Mouse (Mus musculus) liver, postnatal 0 days (tissue): ENCODE results near the gene Tspo2. TPM values are rescaled to one million over a fixed set of nuclear protein-coding genes. Genes with fewer than 3 reads are reported as not detected.

Experiments used
- ATAC-seq: fragments of 200-750 bp; cut with Nextera tagmentation; 2 replicates; pipeline ENCODE4 v1.8.0; 2017; ENCODE audit warnings: mild to moderate bottlenecking, moderate library complexity
- DNase-seq: peaks from one replicate; pipeline ENCODE4 v3.0.0-alpha.2; 2016
- H3K27ac ChIP-seq: fragments of 300-500 bp; sonication (generic); 2 replicates; pipeline ENCODE4 v1.5.1; 2014; ENCODE audit warnings: antibody characterized with exemption, moderate library complexity, mild to moderate bottlenecking, low read depth
- H3K27me3 ChIP-seq: fragments of 300-500 bp; sonication (generic); 2 replicates; pipeline ENCODE4 v1.6.1; 2014; ENCODE audit warnings: low read length, control low read depth, mixed read lengths; ENCODE audit not compliant: insufficient read depth
- H3K36me3 ChIP-seq: fragments of 300-500 bp; sonication (generic); replicated peaks from 2 replicates; pipeline ENCODE4 v1.6.1; 2014; ENCODE audit warnings: mild to moderate bottlenecking, control low read depth, low read length, moderate library complexity, mixed read lengths; ENCODE audit not compliant: insufficient read depth
- H3K4me1 ChIP-seq: fragments of 300-500 bp; sonication (generic); 2 replicates; pipeline ENCODE4 v1.6.1; 2014; ENCODE audit warnings: antibody characterized with exemption, mild to moderate bottlenecking, control low read depth; ENCODE audit not compliant: insufficient read depth
- H3K4me2 ChIP-seq: fragments of 300-500 bp; sonication (generic); 2 replicates; pipeline ENCODE4 v1.6.1; 2014; ENCODE audit warnings: low read depth, mild to moderate bottlenecking, low read length, moderate library complexity, mixed read lengths
- H3K4me3 ChIP-seq: fragments of 300-500 bp; sonication (generic); 2 replicates; pipeline ENCODE4 v1.5.1; 2014; ENCODE audit warnings: low read depth, low read length
- H3K9ac ChIP-seq: fragments of 300-500 bp; sonication (generic); replicated peaks from 2 replicates; pipeline ENCODE4 v1.6.1; 2014; ENCODE audit warnings: mild to moderate bottlenecking, moderate library complexity
- H3K9me3 ChIP-seq: fragments of 300-500 bp; sonication (generic); 2 replicates; pipeline ENCODE4 v1.6.1; 2016; ENCODE audit warnings: mild to moderate bottlenecking, control low read depth, low read length, mixed read lengths
- CTCF ChIP-seq: sonication (generic); IDR thresholded peaks from 2 replicates; pipeline ENCODE4 v1.5.1; 2016; ENCODE audit warnings: antibody characterized with exemption, low read depth
- EP300 ChIP-seq: IDR thresholded peaks from 2 replicates; pipeline ENCODE4 v1.6.1; 2016; ENCODE audit warnings: antibody characterized with exemption, low read depth, mild to moderate bottlenecking
- WGBS: fragments of 180-500 bp; shearing (Covaris S2); extraction: QIAGEN DNeasy Blood & Tissue Kit; methylation state at CpG from one replicate; pipeline ENCODE4 v1.1.7; 2014; ENCODE audit not compliant: insufficient replicate concordance; 5-methylcytosine and 5-hydroxymethylcytosine counted together
- polyA plus RNA-seq: library from polyadenylated mRNA; unstranded; fragments of >200 nt; fragmentation: Nextera tagmentation; extraction: Ambion mirVana; gene quantifications from 2 replicates; pipeline ENCODE4 v1.2.1, GENCODE M21; 2015

Gene Tspo2
- polyA plus RNA-seq, 1 experiment from 2014 or later = 61.1 TPM

DNA sequence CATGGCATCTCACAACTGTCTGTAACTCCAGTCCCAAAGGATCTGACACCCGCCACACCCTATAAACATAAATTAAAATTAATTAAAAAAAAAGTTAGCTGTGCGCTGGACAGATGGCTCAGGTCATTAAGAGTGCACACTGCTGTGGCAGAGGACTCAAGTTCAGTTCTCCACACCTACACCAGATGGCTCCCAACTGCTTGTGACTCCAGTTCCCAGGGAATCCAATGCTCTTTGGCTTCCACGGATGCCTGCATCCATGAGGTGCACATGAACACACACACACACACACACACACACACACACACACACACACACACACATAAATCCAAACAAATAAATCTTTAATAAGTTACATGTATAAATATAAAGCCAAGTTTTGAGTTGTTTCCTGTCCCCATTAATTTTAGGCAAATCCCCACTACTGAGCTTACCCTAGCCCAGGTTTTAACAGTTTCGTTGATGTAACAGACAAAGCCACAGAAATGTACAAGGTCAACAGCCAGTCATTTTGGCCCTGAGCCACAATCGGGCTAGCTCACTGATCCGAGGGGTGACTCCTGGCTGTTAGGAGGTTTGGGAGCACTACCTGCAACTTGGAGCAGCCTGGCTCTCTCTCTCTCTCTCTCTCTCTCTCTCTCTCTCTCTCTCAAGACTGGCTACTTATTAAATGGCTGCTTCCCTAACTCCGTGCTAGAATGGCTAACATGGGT, 8.4 kb downstream of the Tspo2 start:
- H3K9me3 ChIP-seq = no peaks in the 10 kb centered on the region
- 74% methylated on average over 7 of the region's 7 CpGs for WGBS
- H3K4me1 ChIP-seq = peaks cover 9% of the 10 kb centered on the region
- no peaks in the 10 kb centered on the region for H3K27me3 ChIP-seq
- H3K36me3 ChIP-seq = no peaks in the 10 kb centered on the region
- no peak overlapping the region for H3K27ac ChIP-seq
- H3K9ac ChIP-seq = no peak overlapping the region
- no peak overlapping the region for H3K4me2 ChIP-seq
- TF ChIP-seq EP300 (no peak), CTCF (peak; percentile 28; the same call in 1 of the 2 replicates)
- ATAC-seq = no peak
- no peak for DNase-seq
- no peak overlapping the region for H3K4me3 ChIP-seq

DNA sequence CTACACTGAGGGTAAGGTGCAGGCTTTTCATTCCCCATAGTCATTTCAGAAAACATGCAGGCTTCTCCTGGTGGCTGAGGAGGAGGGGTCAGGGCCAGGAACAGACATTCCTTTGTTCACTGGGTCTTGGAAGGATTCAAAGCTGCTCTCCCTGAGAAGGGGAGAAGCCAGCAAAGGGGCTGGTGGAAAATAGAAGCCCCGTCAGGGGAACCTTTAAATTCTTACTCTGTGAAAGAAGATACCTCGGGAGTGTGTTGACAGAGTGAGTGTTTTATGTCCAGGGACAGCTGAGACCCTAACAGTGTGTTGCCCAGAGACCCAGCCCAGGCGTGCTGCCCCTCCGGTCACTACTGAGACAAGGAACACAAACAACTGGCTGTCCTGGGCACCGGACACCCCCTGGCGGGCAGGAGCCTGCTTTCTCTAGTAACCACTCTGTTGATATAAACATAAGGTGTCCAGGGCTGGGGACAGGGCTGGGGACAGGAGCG, 13.9 kb downstream of the Tspo2 start:
- Histone ChIP-seq H3K27me3 (no peaks in the 10 kb centered on the region), H3K27ac (no peak overlapping the region), H3K4me3 (no peak overlapping the region), H3K9me3 (no peaks in the 10 kb centered on the region), H3K4me1 (no peaks in the 10 kb centered on the region), H3K36me3 (no peaks in the 10 kb centered on the region), H3K4me2 (no peak overlapping the region), H3K9ac (no peak overlapping the region)
- no peak for ATAC-seq
- TF ChIP-seq CTCF (no peak), EP300 (no peak)
- DNase-seq = no peak
- WGBS = 61% methylated on average over 7 of the region's 7 CpGs

DNA sequence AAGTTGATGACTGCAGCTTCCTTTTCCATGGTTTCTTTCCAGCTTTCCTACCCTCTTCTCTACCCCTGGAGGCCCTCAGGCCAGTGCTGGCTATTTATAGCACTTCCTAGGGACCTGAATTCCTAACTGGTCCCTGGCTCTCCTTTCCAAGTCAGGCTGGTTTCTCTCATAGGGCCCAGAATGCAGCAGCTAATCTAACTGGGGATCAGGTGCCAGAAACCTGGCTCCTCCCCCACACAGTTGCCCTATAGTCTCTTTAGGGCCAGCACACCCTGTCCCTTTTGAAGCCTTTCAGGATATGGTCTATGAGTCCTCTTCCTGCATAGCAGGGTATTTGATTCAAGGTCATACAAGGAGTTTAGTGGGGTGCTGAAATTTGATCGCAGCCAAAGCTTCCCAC, 14.8 kb downstream of the Tspo2 start:
- Histone ChIP-seq H3K9ac (no peak overlapping the region), H3K27me3 (no peaks in the 10 kb centered on the region), H3K27ac (no peak overlapping the region), H3K4me3 (no peak overlapping the region), H3K4me1 (peaks cover 2% of the 10 kb centered on the region; the same call in 1 of the 2 replicates), H3K4me2 (no peak overlapping the region), H3K9me3 (no peaks in the 10 kb centered on the region), H3K36me3 (no peaks in the 10 kb centered on the region)
- 73% methylated on average over 1 of the region's 1 CpGs for WGBS
- no peak for ATAC-seq
- no peak for TF ChIP-seq CTCF
- no peak for TF ChIP-seq EP300
- DNase-seq = no peak

DNA sequence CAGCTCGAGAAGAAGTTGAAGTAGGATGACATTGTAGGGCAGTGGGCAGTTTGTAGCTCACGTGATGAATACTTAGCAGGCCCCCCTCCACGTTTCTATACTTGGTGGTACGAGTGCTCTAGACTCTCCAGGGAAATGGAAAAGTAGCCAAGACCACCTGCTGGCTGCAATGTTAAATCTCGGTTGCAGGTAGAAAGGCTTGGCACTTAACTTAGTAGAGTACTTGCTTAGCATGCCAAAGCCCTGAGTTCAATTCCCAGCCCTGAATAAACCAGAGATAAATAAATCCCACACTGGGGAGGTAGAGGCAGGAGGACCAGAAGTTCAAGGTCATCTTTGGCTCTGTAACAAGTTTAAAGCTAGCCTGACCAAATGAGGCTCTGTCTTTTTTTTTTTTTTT, 16.8 kb downstream of the Tspo2 start:
- 82% methylated on average over 5 of the region's 5 CpGs for WGBS
- no peaks in the 10 kb centered on the region for H3K27me3 ChIP-seq
- no peak for ATAC-seq
- no peak for DNase-seq
- no peaks in the 10 kb centered on the region for H3K36me3 ChIP-seq
- H3K27ac ChIP-seq = no peak overlapping the region
- no peak overlapping the region for H3K9ac ChIP-seq
- no peak overlapping the region for H3K4me2 ChIP-seq
- H3K4me1 ChIP-seq = peaks cover 11% of the 10 kb centered on the region; the same call in 1 of the 2 replicates
- H3K9me3 ChIP-seq = no peaks in the 10 kb centered on the region
- TF ChIP-seq CTCF (no peak), EP300 (no peak)
- no peak overlapping the region for H3K4me3 ChIP-seq

DNA sequence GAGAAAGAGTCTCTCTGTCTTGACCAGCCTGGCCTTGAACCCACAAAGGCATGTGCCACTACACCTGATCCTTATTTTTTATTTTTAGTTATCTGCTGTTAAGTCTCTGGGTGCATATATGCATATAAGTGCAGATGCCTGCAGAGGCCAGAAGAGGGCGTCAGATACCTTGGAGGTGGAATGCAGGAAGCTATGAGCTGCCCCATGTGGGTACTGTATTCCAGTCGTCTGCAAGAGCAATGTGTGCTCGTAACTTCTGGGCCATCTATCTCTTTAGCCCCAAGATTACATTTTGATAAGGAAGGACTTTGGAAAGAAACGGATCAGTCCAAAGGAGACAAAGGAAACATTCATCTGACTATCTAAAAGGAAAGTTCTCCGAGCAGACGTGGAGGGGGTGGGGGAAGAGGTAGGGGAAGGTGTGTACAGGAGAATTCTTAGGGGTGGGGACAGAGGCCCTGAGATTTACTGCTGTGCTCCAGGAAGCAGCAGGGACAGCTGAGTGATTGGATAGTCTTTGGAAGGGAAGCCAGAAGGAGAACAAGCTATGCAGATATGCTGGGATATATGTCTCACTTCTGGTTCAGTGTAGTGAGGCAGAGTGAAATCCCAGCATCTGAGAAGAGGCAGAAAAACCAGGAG, 17.5 kb downstream of the Tspo2 start:
- peaks cover 11% of the 10 kb centered on the region; the same call in 1 of the 2 replicates for H3K4me1 ChIP-seq
- DNase-seq (no peak), ATAC-seq (no peak)
- no peaks in the 10 kb centered on the region for H3K9me3 ChIP-seq
- no peaks in the 10 kb centered on the region for H3K27me3 ChIP-seq
- no peak overlapping the region for H3K27ac ChIP-seq
- 65% methylated on average over 6 of the region's 6 CpGs for WGBS
- no peaks in the 10 kb centered on the region for H3K36me3 ChIP-seq
- no peak overlapping the region for H3K4me2 ChIP-seq
- TF ChIP-seq EP300 = no peak
- peak; percentile 57 for TF ChIP-seq CTCF
- no peak overlapping the region for H3K9ac ChIP-seq
- H3K4me3 ChIP-seq = no peak overlapping the region

DNA sequence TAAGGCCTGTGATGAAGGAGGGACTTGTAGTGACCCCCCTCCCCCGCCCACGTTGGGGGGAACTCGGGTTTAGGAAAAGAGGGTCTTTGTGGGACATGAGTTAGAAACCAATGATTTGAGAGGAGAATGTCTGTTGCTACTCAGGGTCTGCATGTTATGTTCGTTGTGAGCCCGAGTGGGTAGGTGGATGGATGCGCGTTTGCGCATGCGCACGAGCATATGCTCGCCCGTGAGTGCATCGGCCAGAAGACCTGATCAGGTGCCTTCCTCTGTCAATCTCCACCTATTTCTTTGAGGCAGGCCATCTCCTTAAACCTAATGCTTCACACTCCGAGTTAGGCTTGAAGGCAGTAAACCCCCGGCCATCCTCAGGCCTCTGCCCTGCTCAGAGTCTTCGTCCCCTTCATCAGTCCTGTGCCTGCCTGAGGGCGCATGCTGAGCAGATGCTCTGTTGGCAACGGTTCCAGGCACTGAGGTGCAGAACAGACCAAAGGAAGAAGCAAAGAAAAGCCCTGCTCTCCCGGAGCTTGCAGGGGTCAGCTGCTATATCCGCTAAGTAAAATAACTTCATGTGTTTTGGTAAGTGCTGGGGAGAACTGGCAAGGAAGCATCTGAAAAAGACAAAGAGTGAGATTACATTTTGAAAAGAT, 18.2 kb downstream of the Tspo2 start:
- no peak overlapping the region for H3K4me2 ChIP-seq
- ATAC-seq (no peak), DNase-seq (no peak)
- H3K27ac ChIP-seq = no peak overlapping the region
- H3K4me3 ChIP-seq = no peak overlapping the region
- no peaks in the 10 kb centered on the region for H3K9me3 ChIP-seq
- H3K4me1 ChIP-seq = peaks cover 12% of the 10 kb centered on the region; the same call in 1 of the 2 replicates
- WGBS = 83% methylated on average over 20 of the region's 20 CpGs
- no peak overlapping the region for H3K9ac ChIP-seq
- H3K36me3 ChIP-seq = no peaks in the 10 kb centered on the region
- no peaks in the 10 kb centered on the region for H3K27me3 ChIP-seq
- TF ChIP-seq EP300 = no peak
- no peak for TF ChIP-seq CTCF
